Mouse (Mus musculus) G1E (cell line): ENCODE measurements around the gene Gm19426. TPM values are rescaled to one million over a fixed set of nuclear protein-coding genes. Genes with fewer than 3 reads are reported as not detected.

Source experiments
- ATAC-seq: 2 replicates; pipeline ENCODE4 v1.8.0; 2016; ENCODE audit warnings: mild to moderate bottlenecking; ENCODE audit not compliant: insufficient number of reproducible peaks, poor library complexity, low FRiP score, severe bottlenecking; ENCODE audit errors: extremely low read depth
- DNase-seq: peaks from one replicate; pipeline ENCODE4 v3.0.0; 2012; ENCODE audit warnings: low spot score
- H3K27me3 ChIP-seq: 2 replicates; pipeline ENCODE4 v1.6.1; 2012; ENCODE audit warnings: mild to moderate bottlenecking, low read length, inconsistent platforms; ENCODE audit not compliant: insufficient read depth
- H3K36me3 ChIP-seq: replicated peaks from 2 replicates; pipeline ENCODE3; 2012; ENCODE audit warnings: mild to moderate bottlenecking, inconsistent platforms
- H3K4me1 ChIP-seq: 2 replicates; pipeline ENCODE4 v1.6.1; 2012; ENCODE audit warnings: low read depth, low read length, inconsistent platforms, mixed read lengths; ENCODE audit not compliant: insufficient read depth
- H3K4me3 ChIP-seq: 2 replicates; pipeline ENCODE4 v1.5.1; 2012; ENCODE audit warnings: low read depth, mild to moderate bottlenecking, inconsistent platforms, low read length, moderate library complexity, mixed read lengths
- H3K9me3 ChIP-seq: replicated peaks from 2 replicates; pipeline ENCODE4 v1.6.1; 2012; ENCODE audit warnings: inconsistent platforms
- CTCF ChIP-seq: IDR thresholded peaks from 2 replicates; pipeline ENCODE4 v1.5.1; 2012; ENCODE audit warnings: low read depth, low read length, inconsistent platforms, mixed read lengths
- GATA1 ChIP-seq: IDR thresholded peaks from 2 replicates; pipeline ENCODE4 v1.6.1; 2012; ENCODE audit warnings: borderline replicate concordance, low read length, inconsistent platforms, mixed read lengths
- GATA2 ChIP-seq: IDR thresholded peaks from 2 replicates; pipeline ENCODE4 v1.6.1; 2012; ENCODE audit warnings: low read depth, low read length, inconsistent platforms, borderline replicate concordance
- POLR2AphosphoS5 ChIP-seq: IDR thresholded peaks from 2 replicates; pipeline ENCODE4 v1.6.1; 2012; ENCODE audit warnings: low read depth, low read length, inconsistent platforms; ENCODE audit not compliant: insufficient replicate concordance
- TAL1 ChIP-seq: conservative IDR thresholded peaks from 2 replicates; pipeline ENCODE4 v1.6.1; 2012; ENCODE audit warnings: low read depth, low read length, inconsistent platforms, mixed read lengths
- polyA plus RNA-seq: library from polyadenylated mRNA; stranded (reverse); fragments of >175 nt; gene quantifications from 2 replicates; pipeline ENCODE4 v1.2.3, GENCODE M21; 2012
- total RNA-seq, 2 experiments: library from RNA; stranded (forward) in 1 of 2; stranded (reverse) in 1 of 2; fragments of 200-1000 nt in 1 of 2; fragments of >200 nt in 1 of 2; fragmentation: Nextera tagmentation in 1 of 2; gene quantifications; 2 replicates each; pipeline ENCODE4 v1.2.3; 2014 to 2017

Gm19426 gene
- total and polyA plus RNA-seq, 3 experiments: not detected

DNA sequence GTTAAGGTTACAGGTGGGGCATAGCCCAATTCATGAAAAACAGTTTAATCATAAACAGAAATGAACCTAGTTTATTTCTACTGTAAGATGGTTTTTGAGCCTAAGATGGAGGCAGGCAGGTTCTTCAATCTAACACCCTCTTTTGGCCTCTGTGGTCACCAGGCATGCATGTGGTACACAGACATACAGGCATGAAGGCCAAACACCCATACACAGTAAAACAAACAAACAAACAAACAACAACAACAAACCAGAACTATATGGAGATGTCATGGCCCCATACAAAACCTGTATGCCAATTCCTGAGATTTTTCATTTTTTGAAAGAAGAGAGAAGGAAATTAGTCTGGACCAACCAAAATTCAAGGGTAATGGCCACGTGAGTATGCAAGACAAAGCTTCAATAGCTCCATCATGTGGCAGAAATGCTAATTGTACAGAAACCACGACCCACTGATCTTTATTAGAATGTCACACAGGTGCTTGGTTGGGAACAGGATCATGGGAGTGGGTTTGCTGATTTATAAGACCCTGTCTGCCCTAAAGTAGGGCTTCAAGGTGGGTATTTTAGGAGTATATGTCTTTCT lies 15.2 kb upstream of the Gm19426 start:
- peak; percentile 68 for ATAC-seq
- no peaks in the 10 kb centered on the region for H3K4me1 ChIP-seq
- no peaks in the 10 kb centered on the region for H3K9me3 ChIP-seq
- DNase-seq: no peak
- no peak overlapping the region for H3K4me3 ChIP-seq
- no peaks in the 10 kb centered on the region for H3K36me3 ChIP-seq
- H3K27me3 ChIP-seq: peaks cover 33% of the 10 kb centered on the region
- TF ChIP-seq TAL1: no peak
- no peak for TF ChIP-seq GATA2
- no peak for TF ChIP-seq CTCF
- TF ChIP-seq POLR2AphosphoS5: no peak
- no peak for TF ChIP-seq GATA1

DNA sequence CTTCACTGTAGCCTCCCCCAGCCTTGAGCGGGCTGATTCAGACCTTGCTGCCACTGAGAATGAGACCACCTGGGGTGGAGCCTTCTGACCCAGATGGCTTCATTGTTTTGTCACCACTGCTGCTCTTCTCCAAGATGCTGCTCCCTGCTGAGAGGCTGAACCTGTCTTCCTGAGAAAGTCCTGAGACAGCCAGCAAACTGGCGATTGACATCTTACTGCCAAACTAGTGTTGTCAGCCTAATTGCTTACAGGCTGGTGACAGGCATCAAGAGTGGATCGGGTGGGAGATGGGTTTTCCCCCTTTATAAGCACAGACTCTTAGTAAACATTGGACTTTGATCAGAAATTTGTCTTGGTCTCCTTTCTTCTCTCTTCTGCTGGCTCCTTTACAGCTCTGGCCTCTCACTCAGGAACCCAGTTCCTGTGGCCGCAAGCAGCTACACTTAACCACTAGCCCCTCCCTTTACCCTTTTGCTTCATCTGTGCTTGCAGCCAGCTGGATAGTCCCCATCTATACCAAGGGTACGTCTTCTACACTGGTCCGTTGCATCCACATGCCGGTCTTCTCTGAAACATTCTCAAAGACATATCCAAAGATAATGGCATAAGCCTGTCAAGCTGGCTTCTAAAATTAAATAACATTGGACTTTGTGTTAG lies 13.7 kb upstream of the Gm19426 start:
- DNase-seq: no peak
- TF ChIP-seq POLR2AphosphoS5: no peak
- no peak for TF ChIP-seq CTCF
- no peaks in the 10 kb centered on the region for H3K36me3 ChIP-seq
- no peaks in the 10 kb centered on the region for H3K9me3 ChIP-seq
- no peak for ATAC-seq
- H3K4me1 ChIP-seq: no peaks in the 10 kb centered on the region
- H3K27me3 ChIP-seq: peaks cover 30% of the 10 kb centered on the region
- H3K4me3 ChIP-seq: no peak overlapping the region

DNA sequence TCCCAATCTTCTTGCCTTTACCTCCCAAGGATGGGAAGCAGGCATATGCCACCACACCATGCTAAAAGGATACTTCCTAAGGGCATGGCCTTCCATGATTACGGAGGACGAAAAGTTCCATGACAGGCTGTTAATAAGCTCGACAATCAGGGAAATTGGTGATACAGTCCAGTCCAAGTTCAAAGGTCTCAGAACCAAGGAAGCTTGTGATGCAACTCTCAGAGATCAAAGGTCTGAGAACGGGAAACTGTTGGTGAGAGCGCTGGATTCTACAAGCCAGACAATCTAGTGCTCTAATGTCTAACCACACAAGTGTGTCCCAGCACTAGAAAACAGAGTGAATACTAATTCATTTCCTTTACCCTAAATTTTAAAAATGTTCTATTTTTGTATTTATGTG lies 12.8 kb upstream of the Gm19426 start:
- no peak for TF ChIP-seq GATA2
- TF ChIP-seq POLR2AphosphoS5: no peak
- TF ChIP-seq GATA1: no peak
- TF ChIP-seq CTCF: no peak
- TF ChIP-seq TAL1: no peak
- Histone ChIP-seq H3K36me3 (no peaks in the 10 kb centered on the region), H3K27me3 (peaks cover 28% of the 10 kb centered on the region), H3K4me1 (no peaks in the 10 kb centered on the region), H3K9me3 (no peaks in the 10 kb centered on the region), H3K4me3 (no peak overlapping the region)
- ATAC-seq (no peak), DNase-seq (no peak)

DNA sequence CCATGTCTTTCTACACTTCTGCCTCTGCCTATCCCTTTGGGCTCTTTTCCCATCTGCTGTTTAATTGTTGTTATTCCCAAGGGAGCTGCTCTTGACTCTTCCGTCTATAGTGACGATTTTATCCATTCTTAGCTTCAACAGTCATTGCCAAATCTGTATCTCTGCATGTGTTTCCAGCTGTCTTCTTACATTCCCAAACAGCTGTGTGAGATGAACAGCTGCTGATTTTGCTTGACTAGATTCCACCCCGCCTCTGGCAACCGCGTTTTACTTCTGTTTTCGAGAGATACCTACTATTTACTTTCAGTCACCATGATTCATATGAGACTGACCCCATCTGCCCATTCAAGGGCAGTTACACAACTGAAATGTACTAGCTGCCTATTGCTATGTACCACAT lies 6.7 kb upstream of the Gm19426 start:
- no peaks in the 10 kb centered on the region for H3K36me3 ChIP-seq
- ATAC-seq (no peak), DNase-seq (no peak)
- no peaks in the 10 kb centered on the region for H3K9me3 ChIP-seq
- peaks cover 46% of the 10 kb centered on the region for H3K27me3 ChIP-seq
- no peak overlapping the region for H3K4me3 ChIP-seq
- H3K4me1 ChIP-seq: 0 out of 2 replicates have a peak, but pooled peaks cover 2% of the 10 kb centered on the region
- TF ChIP-seq POLR2AphosphoS5: no peak
- no peak for TF ChIP-seq GATA2
- no peak for TF ChIP-seq TAL1
- TF ChIP-seq CTCF: no peak
- TF ChIP-seq GATA1: no peak

DNA sequence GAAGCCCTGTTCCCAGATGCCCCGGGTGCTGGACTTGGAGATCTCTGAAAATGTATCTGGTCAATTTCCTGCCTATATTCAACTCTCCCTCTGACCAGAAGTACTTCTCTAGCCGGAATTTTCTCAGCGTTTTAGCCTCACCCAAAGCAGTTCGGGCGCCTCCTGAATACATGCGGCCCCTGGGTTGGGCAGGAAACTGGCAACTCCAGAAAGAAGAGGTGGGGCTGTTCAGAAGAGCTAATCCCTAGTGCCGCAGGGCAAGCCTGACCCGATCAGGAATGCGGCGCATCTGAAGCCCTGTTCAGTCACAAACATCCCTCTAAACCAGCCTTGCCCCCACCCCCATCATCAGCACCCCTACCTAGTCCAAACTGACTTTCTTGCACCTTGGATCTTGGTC lies 671 bp upstream of the Gm19426 start:
- Histone ChIP-seq H3K36me3 (no peaks in the 10 kb centered on the region), H3K4me1 (peaks cover 31% of the 10 kb centered on the region), H3K27me3 (peaks cover 80% of the 10 kb centered on the region), H3K9me3 (no peaks in the 10 kb centered on the region), H3K4me3 (no peak overlapping the region)
- TF ChIP-seq CTCF: no peak
- no peak for TF ChIP-seq GATA1
- TF ChIP-seq TAL1: no peak
- TF ChIP-seq GATA2: no peak
- TF ChIP-seq POLR2AphosphoS5: no peak
- ATAC-seq: no peak
- no peak for DNase-seq

DNA sequence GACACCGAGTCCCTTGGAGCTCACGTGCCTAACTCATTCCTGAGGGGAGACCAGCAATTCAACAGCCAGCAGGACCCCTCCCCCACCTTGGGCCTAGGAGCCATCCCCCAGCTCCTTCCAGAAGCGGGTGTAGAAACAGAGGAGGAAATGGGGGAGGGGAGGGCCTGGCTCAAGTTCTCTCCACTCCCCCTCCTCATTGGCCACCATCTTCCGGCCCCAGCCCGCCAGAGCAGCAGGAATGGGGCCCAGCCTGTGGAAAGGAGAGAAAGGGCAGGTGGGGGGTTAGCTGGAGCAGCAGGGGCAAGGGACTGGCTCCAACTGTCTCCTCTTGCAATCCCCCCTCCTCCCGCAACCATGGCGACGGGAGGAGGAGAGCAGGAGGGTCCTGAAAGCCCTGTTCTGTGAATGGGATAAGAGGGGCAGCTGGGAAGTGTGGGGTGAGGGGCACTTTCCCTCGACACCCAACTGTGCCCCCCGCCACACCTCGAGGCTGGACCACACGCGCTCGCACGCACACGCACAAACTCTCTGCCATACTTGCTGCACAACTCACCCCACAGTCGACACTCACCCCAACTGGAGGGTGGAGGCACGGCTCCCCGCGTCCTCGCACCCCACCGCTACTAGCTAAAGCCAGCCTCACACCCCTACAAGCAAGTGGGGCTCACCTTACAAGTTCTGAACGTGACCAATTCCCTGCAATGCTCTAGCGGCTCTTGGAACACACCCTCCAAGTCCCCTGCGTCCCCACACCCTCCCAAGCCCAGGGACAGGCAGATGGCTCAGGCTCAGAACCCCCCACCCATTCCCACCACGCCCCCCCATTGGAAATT lies 788 bp downstream of the Gm19426 start:
- Histone ChIP-seq H3K9me3 (no peaks in the 10 kb centered on the region), H3K4me1 (peaks cover 33% of the 10 kb centered on the region), H3K4me3 (peak overlapping the region; percentile 62; the same call in 1 of the 2 replicates), H3K27me3 (peaks cover 86% of the 10 kb centered on the region), H3K36me3 (no peaks in the 10 kb centered on the region)
- DNase-seq: no peak
- ATAC-seq: no peak
- TF ChIP-seq GATA1: no peak
- no peak for TF ChIP-seq POLR2AphosphoS5
- no peak for TF ChIP-seq GATA2
- no peak for TF ChIP-seq CTCF
- TF ChIP-seq TAL1: no peak
